Mouse (Mus musculus): Measurements from ENCODE around the gene 1700011L22Rik.

1700011L22Rik gene

GRCm38 (mm10) chr8:79248470-79248869, at the start of gene 1700011L22Rik:
TSS of gene 1700011L22Rik (minus strand) at chr8:79248570.
- DNase-seq (ENCODE audit: low spot score in 2 of 2), result no peak

GRCm38 (mm10) chr8:79297763-79298162, 49.4 kb upstream of the 1700011L22Rik start:
- peak in 1 of 2 experiments; percentile 25 for DNase-seq (ENCODE audit: low spot score in 2 of 2)

DNA sequence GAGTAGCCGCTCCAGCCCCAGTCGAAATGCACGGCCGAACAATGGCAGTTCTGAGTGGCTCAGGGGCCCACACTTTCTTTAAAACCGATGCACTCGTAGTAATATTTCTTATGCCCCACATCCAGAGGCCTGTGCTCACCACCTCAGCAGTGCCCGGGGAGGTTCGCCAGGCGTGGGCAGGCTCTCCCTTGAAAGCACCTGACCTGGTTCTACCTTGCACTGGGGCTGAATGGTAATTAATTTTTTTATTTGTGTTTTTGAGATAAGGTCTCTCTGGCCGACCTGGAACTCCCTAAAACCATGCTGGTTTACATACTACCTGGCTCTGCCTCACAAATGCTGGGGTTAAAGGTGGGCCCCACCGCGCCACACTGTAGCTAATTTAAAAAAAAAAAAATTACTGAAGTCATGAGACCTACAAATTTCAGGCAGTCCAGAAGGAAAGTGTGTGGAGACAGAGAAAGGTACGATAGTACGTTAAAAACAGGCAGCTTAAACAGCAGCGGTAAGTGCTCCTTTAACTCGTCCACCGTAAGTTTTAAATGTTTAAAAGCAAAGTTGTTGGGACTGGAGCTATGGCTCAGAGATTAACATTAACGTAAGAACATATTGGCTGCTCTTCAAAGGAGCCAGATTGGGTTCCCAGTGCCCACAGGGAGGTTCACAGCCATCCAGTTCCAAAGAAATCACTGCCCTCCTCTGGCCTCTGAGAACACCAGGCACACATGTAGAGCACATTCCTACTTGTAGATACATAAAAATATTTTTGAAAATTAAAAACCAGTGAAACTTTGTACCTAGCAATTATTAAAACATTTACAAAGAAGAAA, 47.1 kb upstream of the 1700011L22Rik start:
- DNase-seq (ENCODE audit: low spot score in 2 of 2), result no peak

DNA sequence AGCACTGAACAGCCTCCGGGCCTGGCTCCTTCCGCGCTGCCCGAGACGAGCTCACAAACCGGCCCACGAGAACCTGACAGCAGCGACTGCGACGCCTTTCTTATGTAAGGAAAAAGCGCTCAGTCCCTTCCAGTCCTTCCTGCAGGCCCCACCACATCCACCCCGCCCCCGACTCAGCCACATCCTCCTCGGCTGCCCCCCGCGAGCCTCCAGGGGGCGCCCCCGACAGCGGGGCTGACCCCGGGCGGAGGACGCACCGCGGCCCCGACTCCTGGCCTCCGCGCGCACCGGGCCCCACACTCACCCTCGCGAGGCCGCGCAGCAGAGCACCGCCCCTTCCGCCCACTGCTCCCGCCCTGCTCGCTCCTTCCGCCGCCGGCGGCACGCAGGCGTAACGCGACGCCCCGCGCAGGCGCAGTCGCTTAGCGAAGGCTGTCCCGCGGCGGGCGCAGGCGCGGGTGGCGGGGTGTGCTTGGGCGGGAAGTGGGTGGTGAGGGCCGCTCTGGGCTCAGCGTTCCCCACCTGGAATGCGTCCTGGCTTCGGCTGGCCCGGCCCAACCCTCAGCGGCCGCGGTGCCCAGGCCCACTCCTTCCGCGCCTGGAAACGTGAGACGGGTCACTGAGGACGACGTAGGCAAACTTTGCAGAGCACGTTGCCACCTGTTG, 46.4 kb upstream of the 1700011L22Rik start, which contains the start of gene Mmaa:
TSS of gene Mmaa (minus strand) at position 328 of the 666 bp plus-strand sequence.
- DNase-seq (ENCODE audit: low spot score in 2 of 2), result peak; percentile 96 to 98

DNA sequence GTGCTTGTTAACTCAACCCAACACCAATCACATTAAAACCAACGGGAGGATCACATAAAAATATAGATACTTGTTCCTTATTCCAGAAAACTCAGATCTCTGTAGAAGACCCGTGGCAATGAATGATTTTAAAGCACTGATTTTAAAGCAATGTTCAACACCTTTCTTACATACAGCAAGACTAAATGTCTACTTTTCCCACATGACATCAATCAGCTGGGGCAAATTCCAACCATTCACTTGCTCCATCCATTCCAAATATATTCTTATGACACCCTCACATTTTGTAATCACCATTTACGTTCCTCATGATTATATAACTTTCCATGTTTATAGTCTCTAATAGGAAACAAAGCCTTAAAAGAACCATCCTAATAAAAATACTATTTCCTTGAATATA, 45.5 kb upstream of the 1700011L22Rik start:
- no peak for DNase-seq (ENCODE audit: low spot score in 2 of 2)

- no peak for DNase-seq (ENCODE audit: low spot score in 2 of 2)
Measured at GRCm38 (mm10) chr8:79292712-79293264, 44.4 kb upstream of the 1700011L22Rik start.

DNA sequence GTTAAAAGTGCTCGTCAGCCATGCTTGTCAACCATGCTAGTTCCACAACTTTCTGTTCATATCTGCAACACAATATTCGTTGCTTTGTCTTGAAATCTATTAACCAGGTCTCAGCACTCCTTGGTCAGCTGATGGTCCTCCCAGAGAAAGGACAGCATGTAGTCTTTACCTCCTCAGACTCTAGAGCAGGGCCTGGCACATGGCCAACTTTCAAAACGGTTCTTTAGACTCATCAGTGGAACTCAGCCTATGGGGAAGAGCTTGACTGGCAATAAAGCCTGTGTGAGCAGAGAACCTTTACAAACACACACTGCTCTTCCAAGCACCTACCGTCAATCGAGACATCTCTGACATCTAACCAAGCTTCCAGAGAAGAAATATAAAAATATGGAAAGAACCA, 41.2 kb upstream of the 1700011L22Rik start:
- DNase-seq (ENCODE audit: low spot score in 2 of 2), result no peak

DNA sequence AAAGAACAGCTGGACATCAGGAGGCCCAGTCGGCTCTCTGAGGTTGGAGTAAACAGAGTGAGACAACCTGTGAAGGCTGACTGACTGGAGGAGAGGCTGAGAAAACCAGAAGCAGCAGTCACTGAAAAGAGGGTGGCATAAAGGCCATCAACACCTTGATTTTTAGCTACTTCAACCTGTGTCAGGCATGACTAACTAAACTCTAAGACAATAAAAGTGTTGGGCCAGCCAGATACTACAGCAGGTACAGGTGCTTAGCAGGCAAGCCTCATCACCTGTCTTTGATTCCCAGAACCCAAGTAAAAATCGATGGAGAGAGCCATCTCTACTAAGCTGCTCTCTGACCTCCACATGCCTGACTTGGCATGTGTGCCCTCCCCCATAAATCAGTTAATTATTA, 40.3 kb upstream of the 1700011L22Rik start:
- DNase-seq (ENCODE audit: low spot score in 2 of 2), result no peak

DNA sequence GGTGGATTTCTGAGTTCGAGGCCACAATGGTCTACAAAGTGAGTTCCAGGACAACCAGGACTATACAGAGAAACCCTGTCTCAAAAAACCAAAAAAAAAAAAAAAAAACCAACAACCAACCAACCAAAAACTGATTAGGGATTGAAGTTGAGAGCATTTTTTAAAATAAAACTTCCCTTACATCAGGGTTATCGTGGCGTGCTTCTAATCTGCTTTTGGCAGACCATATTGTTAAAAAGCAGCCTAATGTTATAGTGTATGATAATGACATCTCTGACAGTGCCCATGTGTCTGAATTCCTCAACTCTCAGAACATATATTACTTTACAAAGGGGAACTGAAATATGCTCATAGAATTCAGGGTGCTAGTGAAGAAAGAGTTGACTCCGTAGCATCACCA, 39.9 kb upstream of the 1700011L22Rik start:
- DNase-seq (ENCODE audit: low spot score in 2 of 2), result no peak

DNA sequence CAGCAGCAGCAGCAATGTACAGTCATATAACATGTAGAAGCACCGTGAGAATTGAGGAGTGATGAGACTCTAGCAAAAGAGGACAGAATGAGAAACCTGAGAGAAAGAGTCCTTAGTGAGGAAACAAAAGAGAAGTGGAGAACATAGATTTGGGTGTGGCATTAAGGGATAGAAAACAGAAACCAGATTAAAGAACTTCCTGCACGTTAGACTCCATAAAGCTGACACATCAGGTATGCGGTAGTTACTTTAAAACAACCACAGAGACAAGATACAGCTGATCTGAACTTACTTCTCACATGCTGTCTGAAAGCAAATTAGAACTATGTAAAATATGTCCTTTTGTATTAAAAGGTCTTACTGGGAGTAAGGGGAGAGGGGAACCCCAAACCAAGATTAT, 38.1 kb upstream of the 1700011L22Rik start:
- no peak for DNase-seq (ENCODE audit: low spot score in 2 of 2)

DNA sequence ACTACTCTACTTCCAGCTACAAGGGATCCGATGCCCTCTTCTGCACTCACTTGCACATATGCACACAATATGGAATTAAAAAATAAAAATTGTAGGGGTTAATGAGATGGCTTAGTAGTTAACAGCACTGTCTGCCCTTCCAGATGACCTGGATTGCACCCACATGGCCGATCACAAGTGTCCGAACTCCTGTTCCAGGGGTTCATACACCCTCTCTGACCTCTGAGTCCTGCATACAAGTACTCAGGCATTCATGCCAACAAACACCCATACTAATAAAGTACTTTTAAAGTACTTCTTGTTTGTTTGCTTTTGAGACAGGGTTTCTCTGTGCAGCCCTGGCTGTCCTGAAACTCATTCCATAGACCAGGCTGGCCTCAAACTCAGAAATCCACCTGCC, 36.3 kb upstream of the 1700011L22Rik start:
- no peak for DNase-seq (ENCODE audit: low spot score in 2 of 2)

GRCm38 (mm10) chr8:79281376-79281890, 33.1 kb upstream of the 1700011L22Rik start:
- no peak for DNase-seq (ENCODE audit: low spot score in 2 of 2)

- no peak for DNase-seq (ENCODE audit: low spot score in 2 of 2)
Measured at GRCm38 (mm10) chr8:79277264-79277870, 29.0 kb upstream of the 1700011L22Rik start.

- no peak for DNase-seq (ENCODE audit: low spot score in 2 of 2)
Measured at GRCm38 (mm10) chr8:79274940-79275339, 26.6 kb upstream of the 1700011L22Rik start.

DNA sequence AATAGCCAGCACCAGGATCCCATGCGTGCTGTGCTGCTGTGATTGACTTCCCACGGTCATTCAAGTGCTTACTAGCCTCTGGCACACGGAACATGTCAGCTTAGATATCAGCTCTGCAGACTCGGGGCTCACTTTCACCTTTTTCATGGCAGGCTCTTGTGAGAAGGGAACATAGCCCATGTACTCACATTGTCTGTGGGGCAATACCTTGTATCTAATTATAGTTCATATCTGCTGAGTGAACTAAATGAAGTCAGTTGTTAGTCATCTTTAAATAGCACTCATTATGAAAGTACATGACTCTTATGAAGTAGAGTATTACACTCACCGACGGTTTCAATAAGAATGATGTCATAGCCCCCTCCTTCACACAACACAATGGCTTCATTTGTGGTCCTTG, 25.4 kb upstream of the 1700011L22Rik start:
- DNase-seq (ENCODE audit: low spot score in 2 of 2), result no peak

DNA sequence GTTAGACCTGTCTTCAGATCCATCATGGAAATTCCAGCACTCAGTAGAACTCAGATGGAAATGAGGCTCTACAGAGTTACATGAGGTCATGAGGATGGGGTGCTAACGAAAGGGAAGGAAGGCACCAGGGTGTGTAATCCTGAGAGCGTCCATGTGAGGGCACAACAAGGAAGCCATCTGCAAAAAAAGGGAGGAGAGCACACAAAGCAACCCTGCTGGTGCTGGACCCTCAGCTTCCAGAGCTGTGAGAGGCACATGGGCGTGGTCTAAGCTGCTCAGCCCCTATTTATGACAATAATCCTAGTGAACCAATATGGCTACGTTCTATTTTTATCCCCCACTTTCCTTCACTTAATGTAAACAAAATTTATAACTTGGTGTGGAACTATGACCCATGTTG, 24.3 kb upstream of the 1700011L22Rik start:
- no peak for DNase-seq (ENCODE audit: low spot score in 2 of 2)

DNA sequence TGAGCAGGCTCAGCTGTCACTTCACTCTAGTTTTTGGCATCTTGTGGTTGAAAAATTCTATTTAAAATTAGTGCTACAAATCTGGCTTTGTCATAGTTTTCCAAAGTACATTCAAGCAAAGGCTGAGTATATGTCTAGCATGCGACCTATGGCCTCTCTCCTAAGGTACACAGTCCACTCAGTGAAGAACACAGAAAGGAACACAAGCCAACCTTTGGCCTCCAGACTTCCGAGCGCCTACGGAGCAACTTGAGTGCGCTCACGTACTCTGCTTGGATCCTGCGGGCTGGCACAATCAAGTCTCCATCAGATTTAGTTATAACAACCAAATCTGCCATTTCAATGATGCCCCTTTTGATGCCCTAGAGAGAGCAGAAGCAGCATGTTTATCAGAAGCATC, 20.6 kb upstream of the 1700011L22Rik start:
- DNase-seq (ENCODE audit: low spot score in 2 of 2), result no peak

GRCm38 (mm10) chr8:79261920-79262319, 13.6 kb upstream of the 1700011L22Rik start:
- no peak for DNase-seq (ENCODE audit: low spot score in 2 of 2)

GRCm38 (mm10) chr8:79256076-79256705, 7.8 kb upstream of the 1700011L22Rik start:
- no peak for DNase-seq (ENCODE audit: low spot score in 2 of 2)

DNA sequence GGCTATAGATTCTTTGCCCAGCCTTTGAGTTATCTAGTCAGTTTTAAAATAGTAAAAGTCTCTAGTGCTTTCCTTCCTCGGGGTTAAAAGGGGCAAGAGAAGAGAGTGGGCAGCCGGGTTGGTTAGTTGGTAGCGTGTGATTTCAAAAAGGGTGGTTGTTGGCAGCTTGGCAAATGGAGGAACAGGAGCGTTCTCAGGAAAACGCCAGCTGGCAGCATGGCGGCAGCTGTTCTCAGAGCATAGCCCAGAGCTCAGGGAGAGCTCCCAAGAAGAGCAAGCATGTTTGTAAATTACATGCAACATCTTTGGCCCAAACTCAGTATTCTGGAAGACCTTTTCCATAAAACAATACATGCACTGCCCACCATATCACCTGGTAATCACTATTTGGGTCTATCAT, 5.4 kb upstream of the 1700011L22Rik start:
- no peak for DNase-seq (ENCODE audit: low spot score in 2 of 2)

DNA sequence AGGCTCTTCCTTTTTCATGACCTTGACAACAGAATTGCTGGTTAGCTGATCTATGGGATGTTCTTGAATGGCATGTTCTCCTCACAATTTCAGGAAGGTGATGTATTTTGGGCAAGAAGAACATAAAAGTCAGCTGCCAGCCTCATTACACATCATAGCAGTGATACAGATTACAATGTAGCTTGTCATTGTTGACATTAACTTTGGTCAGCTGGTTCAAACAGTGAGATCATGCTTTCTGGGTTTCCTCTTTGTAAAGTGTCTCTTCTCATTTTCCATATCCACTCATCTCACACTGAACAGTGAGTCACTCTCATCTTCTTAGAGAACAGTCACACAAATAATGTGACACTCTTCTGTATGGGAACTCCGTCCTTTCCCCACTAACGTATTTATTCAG, 4.9 kb downstream of the 1700011L22Rik start:
- DNase-seq (ENCODE audit: low spot score in 2 of 2), result no peak

DNA sequence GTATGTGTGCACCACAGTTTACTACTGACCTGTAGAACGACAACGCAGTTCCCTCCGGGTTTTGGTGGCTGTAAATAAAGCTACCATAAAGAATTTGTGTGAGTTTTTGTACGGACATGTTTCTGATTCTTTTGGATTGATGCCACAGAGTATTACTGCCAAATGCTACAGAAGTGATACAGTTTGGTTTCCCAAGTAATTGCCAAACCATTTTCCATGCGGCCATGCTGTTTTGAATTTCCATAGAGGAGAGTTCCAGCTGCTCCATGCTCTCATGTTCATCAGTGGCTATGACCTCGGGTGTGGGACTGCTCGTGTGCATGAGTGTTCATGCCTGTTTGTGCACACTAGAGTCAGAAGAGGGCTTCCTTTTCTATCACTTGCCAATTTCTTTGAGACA, 8.4 kb downstream of the 1700011L22Rik start:
- no peak for DNase-seq (ENCODE audit: low spot score in 2 of 2)
